Mouse (Mus musculus): ENCODE data around the gene Klk14. TPM values are rescaled to one million over a fixed set of nuclear protein-coding genes. Genes with fewer than 3 reads are reported as not detected.

Klk14 gene
- polyA plus RNA-seq, 1 experiment: 0.16 TPM

DNA sequence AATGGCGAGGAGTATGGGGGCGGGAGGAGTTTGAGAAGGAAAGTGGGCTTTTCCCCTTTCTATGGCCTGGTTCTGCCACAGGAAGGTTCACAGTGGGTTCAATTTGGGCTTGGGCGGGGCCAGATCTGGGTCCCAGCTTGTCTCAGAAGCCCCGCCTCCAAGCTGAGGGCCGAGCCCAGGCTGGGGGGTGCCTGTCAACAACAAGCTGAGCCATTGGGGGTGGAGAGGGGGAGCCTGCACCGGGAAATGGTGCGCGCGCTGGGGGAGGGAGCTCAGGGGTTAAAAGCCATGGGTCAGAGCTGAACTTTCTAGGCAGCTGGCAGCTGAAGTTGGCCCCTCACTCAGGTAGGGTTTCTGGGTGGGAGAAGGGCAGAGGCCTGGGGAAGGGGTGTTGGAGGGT, 22.7 kb downstream of the Klk14 start:
- WGBS: 29% methylated on average over 9 of the region's 9 CpGs
- DNase-seq (ENCODE audit: low read depth, low spot score): no peak

DNA sequence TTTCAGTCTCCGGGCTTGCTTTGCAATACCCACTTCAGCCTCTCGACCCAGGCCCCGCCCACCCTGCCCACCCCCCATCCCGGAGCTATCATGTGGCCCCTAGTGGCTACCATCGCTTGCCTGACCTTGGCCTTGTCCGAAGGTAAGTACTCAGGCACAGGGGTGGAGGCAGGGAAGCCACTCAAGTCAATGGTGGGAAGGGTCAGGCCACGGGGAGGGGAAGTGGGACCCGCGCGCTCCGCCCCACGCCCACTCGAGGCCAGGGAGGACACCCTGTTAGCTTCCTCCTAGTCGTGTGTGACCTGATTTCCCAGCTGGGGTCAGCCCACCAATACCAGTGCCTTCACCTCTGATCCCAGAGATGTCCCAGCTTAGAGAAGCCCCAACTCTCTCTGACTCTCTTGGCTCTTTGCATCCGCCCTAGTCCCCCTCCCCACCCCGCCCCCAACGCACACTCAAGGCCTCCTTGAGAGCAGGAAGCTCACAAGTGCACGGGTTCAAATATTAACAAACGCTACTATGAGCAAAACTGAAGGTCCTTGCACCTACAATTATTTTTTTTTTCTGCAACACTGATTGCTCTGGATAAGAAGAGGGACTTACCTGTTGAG, 23.6 kb downstream of the Klk14 start:
- 12% methylated on average over 19 of the region's 19 CpGs for WGBS
- DNase-seq (ENCODE audit: low read depth, low spot score): no peak

Other genes starting within 250 kb of the Klk14 start
- gene Cldnd2, start 249.6 kb upstream of the Klk14 start, polyA plus RNA-seq (2012; rRNA removed): not detected in 2 replicates
- gene Etfb, start 246.3 kb upstream of the Klk14 start, polyA plus RNA-seq (2012; rRNA removed): 95.4 and 114 TPM in 2 replicates
- 0.33 TPM in 1 of 2 replicates, not detected in the other for gene Gm45233, start 246.3 kb upstream of the Klk14 start, polyA plus RNA-seq (2012; rRNA removed)
- gene Vsig10l, start 227.3 kb upstream of the Klk14 start, polyA plus RNA-seq (2012; rRNA removed): 2.0 and 2.2 TPM in 2 replicates
- 1.2 and 1.8 TPM in 2 replicates for gene Iglon5, start 200.3 kb upstream of the Klk14 start, polyA plus RNA-seq (2012; rRNA removed)
- gene 4931406B18Rik, start 184.5 kb upstream of the Klk14 start, polyA plus RNA-seq (2012; rRNA removed): not detected in 2 replicates
- 2.2 and 5.0 TPM in 2 replicates for gene Cd33, start 146.0 kb upstream of the Klk14 start, polyA plus RNA-seq (2012; rRNA removed)
- gene Zfp658, start 128.2 kb upstream of the Klk14 start, polyA plus RNA-seq (2012; rRNA removed): 0.83 and 1.3 TPM in 2 replicates
- 0.98 and 1.7 TPM in 2 replicates for gene Zfp719, start 110.8 kb upstream of the Klk14 start, polyA plus RNA-seq (2012; rRNA removed)
- 0.10 TPM in 1 of 2 replicates, not detected in the other for gene Zfp819, start 83.2 kb upstream of the Klk14 start, polyA plus RNA-seq (2012; rRNA removed)
- gene Ceacam18, start 55.7 kb upstream of the Klk14 start, polyA plus RNA-seq (2012; rRNA removed): 19.4 and 35.3 TPM in 2 replicates
- gene Siglece, start 30.3 kb upstream of the Klk14 start, polyA plus RNA-seq (2012; rRNA removed): 4.4 and 4.8 TPM in 2 replicates
- 8.8 and 9.2 TPM in 2 replicates for gene Ctu1, start 18.4 kb upstream of the Klk14 start, polyA plus RNA-seq (2012; rRNA removed)
- not detected in 2 replicates for gene Klk13, start 22.1 kb downstream of the Klk14 start, polyA plus RNA-seq (2012; rRNA removed)
- gene Klk12, start 78.5 kb downstream of the Klk14 start, polyA plus RNA-seq (2012; rRNA removed): not detected in 2 replicates
- not detected in 2 replicates for gene Klk11, start 84.2 kb downstream of the Klk14 start, polyA plus RNA-seq (2012; rRNA removed)
- gene Klk10, start 90.6 kb downstream of the Klk14 start, polyA plus RNA-seq (2012; rRNA removed): 0.21 and 0.69 TPM in 2 replicates
- not detected in 2 replicates for gene Klk9, start 101.5 kb downstream of the Klk14 start, polyA plus RNA-seq (2012; rRNA removed)
- 3.1 TPM in 2 replicates for gene Klk8, start 107.2 kb downstream of the Klk14 start, polyA plus RNA-seq (2012; rRNA removed)
- gene Klk7, start 120.9 kb downstream of the Klk14 start, polyA plus RNA-seq (2012; rRNA removed): not detected in 2 replicates
- not detected in 2 replicates for gene Klk6, start 134.1 kb downstream of the Klk14 start, polyA plus RNA-seq (2012; rRNA removed)
- not detected in 2 replicates for gene Klk5, start 151.6 kb downstream of the Klk14 start, polyA plus RNA-seq (2012; rRNA removed)
- not detected in 2 replicates for gene Klk4, start 190.7 kb downstream of the Klk14 start, polyA plus RNA-seq (2012; rRNA removed)
- gene Klk15, start 243.3 kb downstream of the Klk14 start, polyA plus RNA-seq (2012; rRNA removed): not detected in 2 replicates